Mouse (Mus musculus) heart, postnatal 0 days (tissue): ENCODE measurements around the gene Fbxl7.

ENCODE experiments used
- CTCF ChIP-seq: IDR thresholded peaks from 2 replicates; pipeline ENCODE4 v1.5.1; 2016; ENCODE audit warnings: antibody characterized with exemption, control low read depth, low read depth
- EP300 ChIP-seq: IDR thresholded peaks from 2 replicates; pipeline ENCODE4 v1.6.1; 2016; ENCODE audit warnings: antibody characterized with exemption, low read depth

DNA sequence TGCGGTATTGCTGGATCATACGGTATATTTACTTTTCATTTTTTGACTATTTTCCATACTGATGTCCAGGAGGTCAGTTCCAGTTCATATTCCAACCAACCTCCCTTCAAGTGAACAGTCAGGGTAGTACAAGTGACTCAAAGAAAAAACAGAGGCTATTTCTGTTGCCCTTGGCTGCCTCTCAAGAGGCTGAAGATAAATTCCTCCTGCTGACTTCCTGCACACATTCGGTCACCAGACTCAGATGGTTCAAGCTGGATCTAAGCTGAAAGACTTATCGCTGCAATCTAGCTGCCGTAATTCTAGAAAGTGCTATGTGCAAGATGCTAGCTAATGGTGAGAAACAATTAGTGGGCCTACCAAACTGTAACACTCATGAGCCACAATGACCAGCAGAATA, 61.0 kb downstream of the Fbxl7 start:
- TF ChIP-seq EP300: no peak
- TF ChIP-seq CTCF: no peak
